Mouse (Mus musculus) neural tube, embryonic 12.5 days (tissue): ENCODE data around the gene Nav1. TPM values are rescaled to one million over a fixed set of nuclear protein-coding genes. Genes with fewer than 3 reads are reported as not detected.
A peak's percentile ranks its signal among the peaks of the same experiment; 100 is the strongest.

ENCODE experiments used
- ATAC-seq: fragments of 200-750 bp; cut with Nextera tagmentation; 2 replicates; pipeline ENCODE4 v1.8.0; 2017; ENCODE audit warnings: low read depth, mild to moderate bottlenecking, moderate TSS enrichment, moderate library complexity; ENCODE audit not compliant: low FRiP score
- H3K27ac ChIP-seq: fragments of 300-500 bp; sonication (generic); 2 replicates; pipeline ENCODE4 v1.5.1; 2016
- H3K27me3 ChIP-seq: fragments of 300-500 bp; sonication (generic); replicated peaks from 2 replicates; pipeline ENCODE4 v1.6.1; 2016; ENCODE audit warnings: mild to moderate bottlenecking
- H3K36me3 ChIP-seq: fragments of 300-500 bp; sonication (generic); 2 replicates; pipeline ENCODE4 v1.6.1; 2016; ENCODE audit warnings: mild to moderate bottlenecking
- H3K4me1 ChIP-seq: fragments of 300-500 bp; sonication (generic); 2 replicates; pipeline ENCODE4 v1.6.1; 2016
- H3K4me2 ChIP-seq: fragments of 300-500 bp; sonication (generic); replicated peaks from 2 replicates; pipeline ENCODE4 v1.6.1; 2016; ENCODE audit warnings: mild to moderate bottlenecking
- H3K4me3 ChIP-seq: fragments of 300-500 bp; sonication (generic); 2 replicates; pipeline ENCODE4 v1.5.1; 2016
- H3K9ac ChIP-seq: fragments of 300-500 bp; sonication (generic); 2 replicates; pipeline ENCODE4 v1.6.1; 2016; ENCODE audit warnings: mild to moderate bottlenecking
- H3K9me3 ChIP-seq: fragments of 300-500 bp; sonication (generic); 2 replicates; pipeline ENCODE4 v1.6.1; 2016; ENCODE audit warnings: mild to moderate bottlenecking
- WGBS: fragments of 180-500 bp; shearing (Covaris S2); methylation state at CpG from one replicate; pipeline ENCODE4 v1.1.7; 2016; 5-methylcytosine and 5-hydroxymethylcytosine counted together
- polyA plus RNA-seq: library from polyadenylated mRNA; unstranded; fragments of >200 nt; fragmentation: Nextera tagmentation; extraction: Ambion mirVana; gene quantifications from 2 replicates; pipeline ENCODE4 v1.2.1, GENCODE M21; 2016

The Nav1 gene
- 28.4 and 29.9 TPM in 2 replicates for polyA plus RNA-seq

DNA sequence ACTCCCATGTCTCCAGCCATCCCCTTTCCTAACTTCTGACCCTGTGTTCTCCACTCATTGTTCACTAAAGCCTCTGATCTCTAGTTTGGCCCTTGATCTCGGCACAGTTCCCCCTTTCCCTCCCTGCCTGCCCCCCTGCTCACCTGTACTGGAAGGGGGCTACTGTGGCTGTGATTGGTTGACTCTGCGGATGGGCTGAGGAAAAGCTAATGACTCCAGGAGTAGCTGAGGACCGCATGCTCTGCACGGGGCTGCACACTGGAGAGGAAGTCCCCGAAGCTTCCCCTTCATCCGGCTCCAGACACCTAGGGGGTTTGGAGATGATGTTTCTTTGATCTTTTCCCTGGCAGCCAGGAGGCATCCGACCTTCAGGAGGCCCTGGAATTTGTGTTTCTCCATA is at the start of gene Nav1:
Gene Nav1, minus strand, starts transcription at position 277 of the 400 bp plus-strand sequence.
- ATAC-seq, result no peak
- Histone ChIP-seq H3K36me3 (no peaks in the 10 kb centered on the region), H3K9me3 (no peaks in the 10 kb centered on the region), H3K4me1 (peaks cover 15% of the 10 kb centered on the region), H3K27me3 (0 out of 2 replicates have a peak, but pooled peaks cover 3% of the 10 kb centered on the region), H3K4me3 (no peak within 1 kb of the TSS), H3K4me2 (no peak within 1 kb of the TSS), H3K9ac (no peak within 1 kb of the TSS), H3K27ac (no peak within 1 kb of the TSS)
- WGBS, result 35% methylated on average over 7 of the region's 7 CpGs

DNA sequence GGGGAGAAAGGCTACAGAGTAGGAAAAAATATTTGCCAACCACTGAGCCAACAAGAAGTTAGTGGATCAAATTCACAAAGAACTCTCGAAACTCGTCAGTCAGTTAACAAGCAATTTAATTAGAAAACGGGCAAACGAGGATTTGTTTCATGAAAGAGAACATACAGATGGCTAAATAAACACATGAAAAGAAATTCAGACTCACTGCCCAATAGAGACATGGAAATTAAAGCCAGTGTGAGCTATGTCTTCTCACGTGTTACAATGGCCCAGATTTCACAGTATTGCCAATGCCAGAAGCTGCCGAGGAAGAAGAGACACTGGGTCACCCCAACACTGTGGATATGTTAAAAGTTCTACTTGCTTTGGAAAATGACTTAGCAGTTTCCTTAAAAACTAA is 46.8 kb upstream of the Nav1 start:
- Histone ChIP-seq H3K4me3 (no peak overlapping the region), H3K27me3 (no peaks in the 10 kb centered on the region), H3K9ac (no peak overlapping the region), H3K4me1 (peaks cover under 1% of the 10 kb centered on the region; the same call in 1 of the 2 replicates), H3K36me3 (no peaks in the 10 kb centered on the region), H3K27ac (no peak overlapping the region), H3K9me3 (no peaks in the 10 kb centered on the region), H3K4me2 (no peak overlapping the region)
- 92% methylated on average over 6 of the region's 6 CpGs for WGBS
- no peak for ATAC-seq

DNA sequence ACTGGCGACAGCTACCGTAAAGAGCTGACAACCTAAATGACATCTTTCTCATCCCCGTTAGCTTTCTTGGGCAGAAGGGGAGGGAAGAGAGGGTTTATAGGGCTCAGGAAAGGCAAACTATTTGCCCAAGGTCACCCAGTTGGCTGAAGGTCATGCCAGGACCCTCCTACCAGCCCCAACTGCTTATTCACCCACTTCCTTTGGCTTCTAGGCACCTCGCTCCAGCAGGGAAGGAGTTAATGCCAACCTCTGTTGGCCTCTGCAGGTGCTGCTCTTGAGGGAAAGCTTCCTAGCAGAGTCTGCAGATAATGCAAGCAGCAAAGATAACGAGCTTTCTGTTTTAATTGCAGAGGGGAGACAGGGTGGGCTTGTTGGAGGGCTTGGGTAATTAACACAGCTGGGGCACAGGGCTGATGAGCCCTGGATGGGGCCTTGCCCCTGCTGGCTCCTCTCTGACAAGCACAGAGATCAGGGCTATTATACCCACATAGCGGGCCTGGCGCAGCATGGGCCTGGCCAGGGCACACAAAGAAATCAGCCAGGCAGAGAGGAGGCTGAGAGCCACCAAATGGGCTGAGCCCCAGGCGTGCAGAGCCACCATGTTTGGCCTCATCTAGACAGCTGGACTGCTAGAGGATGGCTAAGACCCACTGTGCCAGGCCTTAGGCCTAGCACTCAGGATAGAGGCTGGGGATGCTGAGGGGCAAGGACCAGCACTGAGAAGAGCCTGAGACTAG is 38.5 kb upstream of the Nav1 start:
- H3K27ac ChIP-seq, result peak overlapping the region; percentile 50
- 50% methylated on average over 8 of the region's 8 CpGs for WGBS
- peak; percentile 87 for ATAC-seq
- peaks cover 10% of the 10 kb centered on the region for H3K4me1 ChIP-seq
- no peak overlapping the region for H3K9ac ChIP-seq
- no peaks in the 10 kb centered on the region for H3K27me3 ChIP-seq
- H3K4me3 ChIP-seq, result no peak overlapping the region
- no peaks in the 10 kb centered on the region for H3K9me3 ChIP-seq
- no peak overlapping the region for H3K4me2 ChIP-seq
- no peaks in the 10 kb centered on the region for H3K36me3 ChIP-seq

DNA sequence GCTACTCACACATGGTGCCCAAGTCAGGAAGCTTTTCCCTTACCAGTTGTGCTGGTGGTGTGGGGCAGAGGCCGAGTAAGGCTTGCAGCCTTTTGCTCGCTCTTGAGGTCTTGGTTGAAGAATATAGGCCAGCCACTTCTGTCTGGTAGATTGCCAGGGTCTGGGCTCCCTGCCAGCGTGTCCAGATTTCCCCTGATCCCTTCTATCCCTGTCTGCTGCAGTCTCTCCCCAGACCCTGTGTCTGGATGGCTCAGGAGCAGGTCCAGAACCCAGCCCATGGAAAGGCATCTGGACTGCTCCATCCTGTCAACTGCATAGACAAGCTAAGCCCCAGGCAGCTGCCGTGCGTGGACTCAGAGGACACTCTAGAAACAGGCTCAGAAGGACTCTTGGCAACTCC is 37.0 kb upstream of the Nav1 start:
- no peak overlapping the region for H3K9ac ChIP-seq
- H3K27ac ChIP-seq, result no peak overlapping the region
- no peak overlapping the region for H3K4me2 ChIP-seq

DNA sequence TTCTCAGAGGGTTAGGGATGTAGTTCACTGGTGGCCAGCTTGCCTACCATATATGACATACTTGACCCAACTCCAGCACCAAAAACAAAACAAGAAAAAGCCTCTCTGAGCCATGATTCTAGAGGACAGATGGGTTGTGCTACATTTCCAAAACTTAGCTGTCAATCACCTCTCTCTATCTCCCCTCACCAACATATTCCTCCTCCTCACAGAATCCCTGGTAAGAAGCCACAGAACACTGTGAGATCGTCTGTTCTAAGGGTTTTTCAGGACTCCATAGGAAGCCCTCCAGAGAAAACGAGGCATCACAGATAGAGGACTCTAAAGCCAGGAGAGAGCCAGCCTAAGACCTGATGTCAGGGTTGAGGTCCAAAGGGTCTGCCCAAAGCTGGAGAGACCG is 36.6 kb upstream of the Nav1 start:
- H3K4me1 ChIP-seq, result peaks cover 10% of the 10 kb centered on the region
- no peak overlapping the region for H3K9ac ChIP-seq
- WGBS, result 79% methylated on average over 3 of the region's 3 CpGs
- no peak for ATAC-seq
- H3K4me2 ChIP-seq, result no peak overlapping the region
- no peaks in the 10 kb centered on the region for H3K9me3 ChIP-seq
- no peaks in the 10 kb centered on the region for H3K27me3 ChIP-seq
- no peak overlapping the region for H3K27ac ChIP-seq
- no peak overlapping the region for H3K4me3 ChIP-seq
- H3K36me3 ChIP-seq, result no peaks in the 10 kb centered on the region

More for the DNA sequence above, 37.0 kb upstream of the Nav1 start:
- Histone ChIP-seq H3K4me1 (peaks cover 10% of the 10 kb centered on the region), H3K4me3 (no peak overlapping the region), H3K36me3 (no peaks in the 10 kb centered on the region), H3K9me3 (no peaks in the 10 kb centered on the region), H3K27me3 (no peaks in the 10 kb centered on the region)
- no peak for ATAC-seq
- 90% methylated on average over 5 of the region's 5 CpGs for WGBS

DNA sequence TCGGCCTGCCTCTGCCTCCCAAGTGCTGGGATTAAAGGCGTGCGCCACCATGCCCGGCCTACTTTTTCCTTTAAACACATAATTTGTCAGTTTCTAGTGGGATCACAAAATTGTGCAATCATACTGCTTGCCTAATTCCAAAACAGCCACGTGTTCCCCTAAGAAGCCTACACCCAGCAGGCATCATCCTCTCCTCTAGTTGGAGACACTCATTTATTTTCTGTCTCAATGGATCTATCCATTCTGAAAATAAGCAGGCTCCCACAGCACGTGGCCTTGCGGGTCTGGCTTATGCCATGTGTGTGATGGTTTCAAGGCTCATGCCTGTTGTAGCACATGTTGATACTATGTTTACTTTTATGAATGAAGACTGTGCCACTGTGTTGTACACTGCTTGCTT is 32.8 kb upstream of the Nav1 start:
- ATAC-seq, result no peak
- Histone ChIP-seq H3K4me3 (no peak overlapping the region), H3K9me3 (no peaks in the 10 kb centered on the region), H3K9ac (no peak overlapping the region), H3K4me1 (peaks cover 31% of the 10 kb centered on the region), H3K27ac (no peak overlapping the region), H3K36me3 (no peaks in the 10 kb centered on the region), H3K27me3 (no peaks in the 10 kb centered on the region), H3K4me2 (no peak overlapping the region)
- WGBS, result 92% methylated on average over 7 of the region's 7 CpGs

DNA sequence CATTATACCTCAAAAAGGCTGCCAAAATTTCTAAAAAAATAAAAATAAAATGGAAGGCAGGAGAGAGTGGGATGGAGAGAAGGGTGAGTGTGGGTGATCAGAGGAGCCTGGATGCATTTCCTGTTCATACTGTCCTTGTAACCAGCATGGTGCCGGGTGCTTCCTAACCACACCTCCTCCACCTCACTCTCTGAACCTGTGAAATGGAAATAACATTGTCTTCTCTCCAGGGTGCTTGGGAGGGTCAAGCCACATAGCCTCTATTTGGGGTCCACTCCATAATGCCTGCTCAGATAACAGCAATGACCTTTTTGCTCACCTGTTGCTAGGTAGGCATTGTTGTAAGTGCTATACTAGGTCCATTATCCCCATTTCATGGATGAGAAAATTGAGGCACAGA is 32.0 kb upstream of the Nav1 start:
- H3K4me1 ChIP-seq, result peaks cover 32% of the 10 kb centered on the region
- H3K9me3 ChIP-seq, result no peaks in the 10 kb centered on the region
- no peak for ATAC-seq
- no peak overlapping the region for H3K4me3 ChIP-seq
- no peak overlapping the region for H3K9ac ChIP-seq
- 84% methylated on average over 1 of the region's 1 CpGs for WGBS
- H3K27ac ChIP-seq, result no peak overlapping the region
- no peak overlapping the region for H3K4me2 ChIP-seq
- no peaks in the 10 kb centered on the region for H3K27me3 ChIP-seq
- H3K36me3 ChIP-seq, result no peaks in the 10 kb centered on the region

DNA sequence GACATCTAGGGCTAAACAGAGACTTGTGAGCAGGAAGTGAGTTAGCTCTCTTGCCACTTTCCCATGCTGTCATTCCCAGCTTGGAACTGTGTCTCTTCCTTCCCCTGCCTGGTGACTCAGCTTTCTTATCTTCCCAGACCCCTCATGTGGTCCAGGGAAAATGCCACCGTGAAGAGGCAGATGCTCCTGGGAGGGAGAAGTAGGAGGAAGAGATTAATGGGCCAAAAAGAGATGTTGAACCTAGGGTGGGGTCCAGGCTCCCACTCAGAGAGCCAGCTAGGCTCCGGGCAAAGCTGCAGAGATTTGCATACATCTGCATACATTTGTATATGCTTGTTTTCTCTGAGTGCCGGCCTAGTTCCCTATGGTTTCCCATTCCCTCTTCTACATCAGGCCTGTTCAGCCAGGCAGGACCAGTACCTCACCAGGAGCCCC is 30.5 kb upstream of the Nav1 start:
- ATAC-seq, result peak; percentile 46; the same call in 1 of the 2 replicates
- no peak overlapping the region for H3K27ac ChIP-seq
- H3K36me3 ChIP-seq, result no peaks in the 10 kb centered on the region
- H3K4me2 ChIP-seq, result no peak overlapping the region
- H3K27me3 ChIP-seq, result no peaks in the 10 kb centered on the region
- WGBS, result 12% methylated on average over 3 of the region's 3 CpGs
- H3K9me3 ChIP-seq, result no peaks in the 10 kb centered on the region
- no peak overlapping the region for H3K4me3 ChIP-seq
- H3K9ac ChIP-seq, result no peak overlapping the region
- peaks cover 32% of the 10 kb centered on the region for H3K4me1 ChIP-seq

DNA sequence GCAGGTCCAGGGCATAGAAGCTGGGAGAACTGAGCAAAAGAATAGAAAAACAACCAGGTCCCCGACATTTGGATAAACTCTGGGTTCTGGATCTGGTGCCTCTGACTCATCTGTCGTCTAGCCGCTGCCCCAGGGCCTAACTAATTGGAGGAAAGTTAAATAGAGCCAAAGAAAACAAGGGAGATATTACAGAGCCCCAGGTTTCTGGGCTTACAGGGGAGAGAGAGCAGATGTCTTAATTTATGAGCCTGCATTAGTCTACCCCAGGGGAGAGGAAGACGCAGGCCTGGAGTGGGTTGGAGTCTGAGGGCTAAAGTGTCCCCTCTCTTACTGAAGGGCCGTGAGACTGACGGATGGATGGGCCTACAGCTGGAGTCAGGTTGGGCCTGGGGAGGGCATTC is 29.0 kb upstream of the Nav1 start:
- Histone ChIP-seq H3K27me3 (no peaks in the 10 kb centered on the region), H3K36me3 (no peaks in the 10 kb centered on the region), H3K4me2 (no peak overlapping the region), H3K4me3 (no peak overlapping the region), H3K9me3 (no peaks in the 10 kb centered on the region), H3K4me1 (peaks cover 32% of the 10 kb centered on the region), H3K9ac (no peak overlapping the region), H3K27ac (0 out of 2 replicates have a peak overlapping the region, but pooled peaks have one; percentile 17)
- WGBS, result 32% methylated on average over 6 of the region's 6 CpGs
- ATAC-seq, result no peak

DNA sequence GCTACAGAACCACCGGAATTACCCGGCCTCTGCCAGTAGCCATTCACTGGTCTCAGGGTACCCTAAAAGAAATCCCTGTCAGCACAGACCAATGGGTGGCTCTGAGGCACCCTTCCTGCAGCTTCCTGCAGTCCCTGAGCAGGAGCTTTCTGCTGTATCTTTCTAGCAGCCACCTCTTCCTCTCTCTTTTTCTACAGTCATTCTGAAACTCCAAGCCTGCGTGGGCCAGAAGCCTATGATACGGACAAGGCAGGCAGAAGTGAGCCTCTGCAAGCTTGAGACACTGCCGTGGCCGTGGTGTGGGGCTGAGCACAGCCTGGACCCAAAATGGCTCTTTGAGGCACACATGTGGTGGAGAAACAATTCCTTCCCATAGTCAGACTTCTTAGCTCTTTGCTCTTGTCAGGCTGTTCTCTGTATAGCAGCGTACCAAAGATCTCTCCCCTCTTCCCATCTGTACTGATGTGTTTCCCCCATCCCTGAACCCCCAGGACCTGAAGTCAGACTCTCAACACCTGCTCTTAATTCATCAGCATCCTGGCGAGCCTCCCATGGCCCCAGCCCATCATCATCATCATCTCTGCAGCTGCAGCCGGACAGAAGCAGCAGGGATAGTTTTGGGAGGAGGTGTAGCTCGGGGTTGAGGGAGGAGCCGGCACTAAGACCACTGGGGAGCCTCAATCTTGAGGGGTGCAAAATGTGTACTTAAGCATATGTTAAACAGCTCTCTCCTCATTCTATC is 28.4 kb upstream of the Nav1 start:
- Histone ChIP-seq H3K27ac (0 out of 2 replicates have a peak overlapping the region, but pooled peaks have one; percentile 17), H3K9me3 (no peaks in the 10 kb centered on the region), H3K27me3 (no peaks in the 10 kb centered on the region), H3K4me3 (no peak overlapping the region), H3K4me1 (peaks cover 35% of the 10 kb centered on the region), H3K9ac (no peak overlapping the region), H3K36me3 (no peaks in the 10 kb centered on the region), H3K4me2 (no peak overlapping the region)
- WGBS, result 66% methylated on average over 11 of the region's 11 CpGs
- no peak for ATAC-seq

DNA sequence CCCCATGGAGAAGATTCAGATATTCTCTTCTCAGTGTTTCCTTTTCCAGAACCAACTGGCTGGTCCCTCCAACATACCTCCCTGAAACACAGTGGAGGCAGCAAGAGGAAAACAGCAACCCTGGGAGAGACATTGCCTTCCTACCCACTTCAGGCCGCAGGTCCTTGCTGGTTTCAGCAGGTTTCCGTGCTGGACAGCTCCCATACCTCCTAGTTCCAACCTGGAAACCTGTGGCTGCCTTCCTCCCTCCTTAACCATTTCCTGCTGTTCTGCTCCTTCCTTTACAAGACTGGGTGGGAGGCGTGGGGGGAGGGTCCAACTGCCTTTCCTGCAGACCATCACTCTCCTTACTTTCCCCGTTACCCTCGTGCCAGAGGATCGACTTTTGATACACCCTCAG is 27.7 kb upstream of the Nav1 start:
- WGBS, result 26% methylated on average over 6 of the region's 6 CpGs
- Histone ChIP-seq H3K9me3 (no peaks in the 10 kb centered on the region), H3K4me1 (peaks cover 42% of the 10 kb centered on the region), H3K27ac (no peak overlapping the region), H3K4me2 (no peak overlapping the region), H3K27me3 (no peaks in the 10 kb centered on the region), H3K36me3 (no peaks in the 10 kb centered on the region), H3K4me3 (no peak overlapping the region), H3K9ac (no peak overlapping the region)
- no peak for ATAC-seq

DNA sequence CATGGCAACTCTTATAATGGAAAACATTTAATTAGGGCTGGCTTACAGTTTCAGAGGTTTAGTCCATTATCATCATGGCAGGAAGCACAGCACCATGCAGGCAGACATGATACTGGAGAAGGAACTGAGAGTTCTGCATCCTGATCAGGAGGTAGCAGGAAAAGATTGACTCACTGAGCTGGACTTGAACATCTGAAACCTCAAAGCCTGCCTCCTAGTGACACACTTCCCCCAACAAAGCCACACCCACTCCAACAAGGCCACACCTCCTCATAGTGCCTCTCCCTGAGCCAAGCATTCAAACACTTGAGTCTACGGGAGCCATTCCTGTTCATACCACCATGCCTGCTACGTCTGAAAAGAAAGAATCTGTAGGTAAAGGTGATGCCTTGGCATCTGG is 26.8 kb upstream of the Nav1 start:
- no peak overlapping the region for H3K4me2 ChIP-seq
- H3K27ac ChIP-seq, result no peak overlapping the region
- 78% methylated on average over 2 of the region's 2 CpGs for WGBS
- no peak overlapping the region for H3K4me3 ChIP-seq
- H3K9me3 ChIP-seq, result no peaks in the 10 kb centered on the region
- no peaks in the 10 kb centered on the region for H3K36me3 ChIP-seq
- H3K27me3 ChIP-seq, result no peaks in the 10 kb centered on the region
- no peak for ATAC-seq
- H3K9ac ChIP-seq, result no peak overlapping the region
- H3K4me1 ChIP-seq, result peaks cover 44% of the 10 kb centered on the region
